Mouse (Mus musculus): ENCODE data around the gene Git2. TPM values are rescaled to one million over a fixed set of nuclear protein-coding genes. Genes with fewer than 3 reads are reported as not detected.

Gene Git2
- polyA plus RNA-seq, 1 experiment: 21.6 TPM

DNA sequence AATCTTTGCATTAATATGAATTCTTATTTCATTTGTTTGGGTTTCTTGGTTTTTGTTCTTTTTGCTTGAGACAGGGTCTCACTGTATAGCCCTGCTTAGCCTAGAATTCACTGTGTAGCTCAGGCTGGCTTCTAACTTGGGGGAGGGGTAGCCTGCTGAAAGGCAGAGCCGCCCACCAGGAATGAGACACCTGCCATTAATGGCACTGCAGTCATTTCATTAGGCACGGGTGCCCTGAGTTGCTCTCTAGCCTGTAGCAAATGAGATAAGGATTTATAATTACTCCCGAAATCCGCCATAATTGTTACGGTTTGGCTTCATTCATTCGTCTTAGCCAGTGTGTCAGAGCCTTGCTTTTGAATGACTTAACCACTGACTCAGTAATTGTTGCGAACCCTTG lies 857 bp upstream of the Git2 start:
- Histone ChIP-seq H3K79me2 (ENCODE audit: control insufficient read depth, insufficient read depth) (peaks cover 64% of the 10 kb centered on the region), H3K36me3 (ENCODE audit: control insufficient read depth, insufficient read depth) (no peaks in the 10 kb centered on the region), H3K27me3 (ENCODE audit: control insufficient read depth, insufficient read depth, insufficient read length) (no peaks in the 10 kb centered on the region), H3K4me3 (peak overlapping the region; percentile 52), H3K4me2 (ENCODE audit: low read depth) (peak overlapping the region; percentile 97), H3ac (ENCODE audit: control insufficient read depth, insufficient read length) (no peak overlapping the region)
- TF ChIP-seq MYOD1 (IDR thresholded peaks at IDR 0.05; ENCODE audit: control insufficient read depth in 1 of 3, insufficient read length in 2 of 3, low read depth in 2 of 3) (peak in 1 of 3 experiments; percentile 5), POLR2AphosphoS2 (IDR thresholded peaks at IDR 0.05; ENCODE audit: insufficient read length, low read depth) (no peak)

- H3K4me2 ChIP-seq (ENCODE audit: low read depth): peak within 1 kb of the TSS; percentile 97
Measured at GRCm38 (mm10) chr5:114774403-114775051, 790 bp downstream of the Git2 start, which contains the start of gene Ankrd13a. Ankrd13a (plus strand) TSS chr5:114774677.

DNA sequence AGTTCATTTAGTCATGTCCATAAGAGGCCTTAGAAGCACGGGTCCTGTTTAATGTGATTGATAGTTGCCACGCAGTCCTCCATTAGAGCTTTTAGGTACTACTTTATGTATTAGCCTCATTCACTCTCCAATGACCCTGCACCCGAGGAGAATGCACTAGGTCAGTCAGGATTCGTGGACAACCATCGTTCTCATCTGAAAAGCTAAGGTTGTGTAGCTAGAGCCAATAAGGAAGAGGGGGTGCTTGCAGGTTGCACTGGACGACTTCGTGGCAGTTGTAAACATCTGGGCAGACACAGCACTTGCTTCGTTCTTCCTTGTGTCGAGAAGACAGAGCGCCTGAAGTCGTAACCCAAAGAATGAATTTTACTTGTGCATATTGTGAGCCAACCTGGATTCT lies 1.5 kb downstream of the Git2 start:
- TF ChIP-seq POLR2A (IDR thresholded peaks at IDR 0.05; ENCODE audit: insufficient read length, low read depth) (peak; percentile 22), REST (IDR thresholded peaks at IDR 0.05; ENCODE audit: insufficient read depth, insufficient read length) (no peak), E2F4 (IDR thresholded peaks at IDR 0.05; ENCODE audit: insufficient read depth) (no peak), CEBPB (IDR thresholded peaks at IDR 0.05; ENCODE audit: insufficient read depth, poor library complexity, severe bottlenecking) (no peak)
- peak overlapping the region; percentile 97 for H3K4me2 ChIP-seq (ENCODE audit: low read depth)
- peak overlapping the region; percentile 99 for H3ac ChIP-seq (ENCODE audit: control insufficient read depth, insufficient read length)
- peaks cover 69% of the 10 kb centered on the region for H3K79me2 ChIP-seq (ENCODE audit: control insufficient read depth, insufficient read depth)
- peak overlapping the region; percentile 52 for H3K4me3 ChIP-seq
- no peaks in the 10 kb centered on the region for H3K36me3 ChIP-seq (ENCODE audit: control insufficient read depth, insufficient read depth)
- no peaks in the 10 kb centered on the region for H3K27me3 ChIP-seq (ENCODE audit: control insufficient read depth, insufficient read depth, insufficient read length)

More at GRCm38 (mm10) chr5:114774403-114775051, 790 bp downstream of the Git2 start, which contains the start of gene Ankrd13a:
- peak within 1 kb of the TSS; percentile 99 for H3ac ChIP-seq (ENCODE audit: control insufficient read depth, insufficient read length)
- TF ChIP-seq SRF (IDR thresholded peaks at IDR 0.05; ENCODE audit: control insufficient read depth, insufficient read length, low read depth): no peak
- TF ChIP-seq REST (IDR thresholded peaks at IDR 0.05; ENCODE audit: insufficient read depth, insufficient read length): no peak
- TF ChIP-seq E2F4 (IDR thresholded peaks at IDR 0.05; ENCODE audit: insufficient read depth): peak; percentile 21
- peak; percentile 11 for TF ChIP-seq USF1 (IDR thresholded peaks at IDR 0.05; ENCODE audit: low read depth)
- no peak for TF ChIP-seq TCF12 (IDR thresholded peaks at IDR 0.05; ENCODE audit: insufficient read depth, poor library complexity, severe bottlenecking)
- TF ChIP-seq CEBPB (IDR thresholded peaks at IDR 0.05; ENCODE audit: insufficient read depth, poor library complexity, severe bottlenecking): no peak
- TF ChIP-seq MYOD1 (IDR thresholded peaks at IDR 0.05; ENCODE audit: control insufficient read depth in 1 of 3, insufficient read length in 2 of 3, low read depth in 2 of 3): peak in 1 of 3 experiments; percentile 1
- peak in 1 of 3 experiments; percentile 8 for TF ChIP-seq MYOG (IDR thresholded peaks at IDR 0.05; ENCODE audit: control insufficient read depth in 1 of 3, insufficient read depth in 1 of 3, insufficient read length in 2 of 3, low read depth in 2 of 3)
- TF ChIP-seq POLR2AphosphoS2 (IDR thresholded peaks at IDR 0.05; ENCODE audit: insufficient read length, low read depth): peak; percentile 66
- no peak for TF ChIP-seq TCF3 (IDR thresholded peaks at IDR 0.05; ENCODE audit: insufficient read length, low read depth)
- no peak for TF ChIP-seq MAX (IDR thresholded peaks at IDR 0.05; ENCODE audit: low read depth)
- TF ChIP-seq POLR2A (IDR thresholded peaks at IDR 0.05; ENCODE audit: insufficient read length, low read depth): peak; percentile 78
- H3K27me3 ChIP-seq (ENCODE audit: control insufficient read depth, insufficient read depth, insufficient read length): no peaks in the 10 kb centered on the region
- H3K36me3 ChIP-seq (ENCODE audit: control insufficient read depth, insufficient read depth): no peaks in the 10 kb centered on the region
- H3K4me3 ChIP-seq: peak within 1 kb of the TSS; percentile 52
- H3K79me2 ChIP-seq (ENCODE audit: control insufficient read depth, insufficient read depth): peaks cover 68% of the 10 kb centered on the region

DNA sequence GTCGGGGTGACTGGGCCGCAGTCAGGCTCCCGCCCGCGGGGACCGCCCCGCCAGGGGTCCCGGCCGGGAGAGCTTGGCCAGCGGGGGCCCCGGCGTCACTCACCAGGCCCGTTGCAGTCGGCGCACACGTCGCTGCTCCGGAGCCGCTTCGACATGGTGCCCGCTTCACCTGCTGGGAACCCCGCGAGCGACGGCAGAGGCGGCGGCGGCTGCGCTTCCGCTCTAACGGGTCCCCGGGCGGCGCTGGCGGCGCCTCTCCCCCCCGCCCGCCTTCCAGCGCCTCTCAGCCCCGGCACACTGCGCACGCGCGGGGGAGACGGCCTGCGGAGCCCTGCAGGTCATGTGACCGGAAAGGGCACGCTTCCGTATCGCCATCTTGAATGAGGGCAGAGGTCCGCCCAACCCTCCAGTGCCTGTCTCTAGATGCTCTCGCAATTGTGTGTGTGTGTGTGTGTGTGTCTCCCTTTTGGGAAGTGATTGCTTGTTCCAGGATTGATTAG lies 2.1 kb downstream of the Git2 start:
- peak overlapping the region; percentile 99 for H3ac ChIP-seq (ENCODE audit: control insufficient read depth, insufficient read length)
- H3K4me2 ChIP-seq (ENCODE audit: low read depth): peak overlapping the region; percentile 97
- peaks cover 72% of the 10 kb centered on the region for H3K79me2 ChIP-seq (ENCODE audit: control insufficient read depth, insufficient read depth)
- no peaks in the 10 kb centered on the region for H3K36me3 ChIP-seq (ENCODE audit: control insufficient read depth, insufficient read depth)
- TF ChIP-seq MYOG (IDR thresholded peaks at IDR 0.05; ENCODE audit: control insufficient read depth in 1 of 3, insufficient read depth in 1 of 3, insufficient read length in 2 of 3, low read depth in 2 of 3): no peak
- TF ChIP-seq CEBPB (IDR thresholded peaks at IDR 0.05; ENCODE audit: insufficient read depth, poor library complexity, severe bottlenecking): no peak
- TF ChIP-seq E2F4 (IDR thresholded peaks at IDR 0.05; ENCODE audit: insufficient read depth): no peak
- TF ChIP-seq POLR2A (IDR thresholded peaks at IDR 0.05; ENCODE audit: insufficient read length, low read depth): peak; percentile 55
- no peak for TF ChIP-seq TCF3 (IDR thresholded peaks at IDR 0.05; ENCODE audit: insufficient read length, low read depth)
- no peak for TF ChIP-seq SRF (IDR thresholded peaks at IDR 0.05; ENCODE audit: control insufficient read depth, insufficient read length, low read depth)
- TF ChIP-seq USF1 (IDR thresholded peaks at IDR 0.05; ENCODE audit: low read depth): peak; percentile 93
- TF ChIP-seq POLR2AphosphoS2 (IDR thresholded peaks at IDR 0.05; ENCODE audit: insufficient read length, low read depth): peak; percentile 50
- no peaks in the 10 kb centered on the region for H3K27me3 ChIP-seq (ENCODE audit: control insufficient read depth, insufficient read depth, insufficient read length)
- peak overlapping the region; percentile 52 for H3K4me3 ChIP-seq

GRCm38 (mm10) chr5:114772456-114773203 lies 2.7 kb downstream of the Git2 start:
- TF ChIP-seq USF1 (IDR thresholded peaks at IDR 0.05; ENCODE audit: low read depth) (no peak), MYOG (IDR thresholded peaks at IDR 0.05; ENCODE audit: control insufficient read depth in 1 of 3, insufficient read depth in 1 of 3, insufficient read length in 2 of 3, low read depth in 2 of 3) (peak in 1 of 3 experiments; percentile 15)
- Histone ChIP-seq H3K36me3 (ENCODE audit: control insufficient read depth, insufficient read depth) (no peaks in the 10 kb centered on the region), H3K27me3 (ENCODE audit: control insufficient read depth, insufficient read depth, insufficient read length) (no peaks in the 10 kb centered on the region)

More at GRCm38 (mm10) chr5:114772456-114773203, 2.7 kb downstream of the Git2 start:
- Histone ChIP-seq H3ac (ENCODE audit: control insufficient read depth, insufficient read length) (peak overlapping the region; percentile 99), H3K4me3 (peak overlapping the region; percentile 52), H3K79me2 (ENCODE audit: control insufficient read depth, insufficient read depth) (peaks cover 72% of the 10 kb centered on the region), H3K4me2 (ENCODE audit: low read depth) (peak overlapping the region; percentile 87)

Measured in myocyte (in vitro differentiated cells).